Comparison of ENCODE assay signal across 8 mouse cellular contexts in the genomic region with DNA sequence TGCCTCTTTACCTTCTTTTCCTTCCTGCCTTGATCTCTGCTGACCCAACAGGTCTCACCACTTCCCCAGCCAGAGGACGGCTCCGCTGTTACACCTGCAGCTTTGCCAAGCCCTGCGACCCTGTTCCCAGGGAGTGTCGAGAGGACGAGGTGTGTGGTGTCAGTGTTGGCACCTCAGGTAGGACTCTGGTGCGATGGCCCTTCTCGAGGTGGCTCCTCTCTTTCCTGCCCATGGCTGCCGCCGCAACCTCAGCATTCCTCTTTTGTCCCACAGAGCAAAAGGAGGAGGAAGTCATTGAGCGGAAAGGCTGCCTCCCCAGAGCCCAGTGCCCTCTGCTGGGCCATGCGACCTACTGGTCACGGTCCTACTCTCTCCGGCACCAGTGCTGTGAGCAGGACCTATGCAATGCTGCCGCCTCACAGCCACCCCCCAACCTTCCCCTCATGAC. TPM values are rescaled to one million over a fixed set of nuclear protein-coding genes. Genes with fewer than 3 reads are reported as not detected.
DNase-seq lines count a peak whose midpoint lies in the region; ATAC-seq and TF ChIP-seq lines count a peak whose summit lies in the region.

A gene (minus strand): TSS at position 280 of the 448 bp plus-strand sequence.

- peak within 1 kb of the TSS in 1 of 2 experiments; percentile 59; a peak in 2 of 4 replicates for H3K27ac ChIP-seq in heart, embryonic 14.5 days (replicated peaks in 1 of 2; ENCODE audit: control insufficient read depth in 1 of 2, insufficient read depth in 1 of 2, low read depth in 2 of 2, low read length in 2 of 2)
- peak within 1 kb of the TSS; percentile 72 for H3K27ac ChIP-seq in kidney, postnatal 0 days
- peak within 1 kb of the TSS; percentile 30; the same call in 1 of the 2 replicates for H3K27ac ChIP-seq in stomach, embryonic 14.5 days (ENCODE audit: low read length)

- H3K27me3 ChIP-seq in heart, embryonic 14.5 days (ENCODE audit: control insufficient read depth, insufficient read depth, low read length) = 0 out of 2 replicates have a peak, but pooled peaks cover 4% of the 10 kb centered on the region
- no peaks in the 10 kb centered on the region; the same call in 1 of the 2 replicates for H3K27me3 ChIP-seq in kidney, postnatal 0 days (ENCODE audit: insufficient read depth, low read length)
- no peaks in the 10 kb centered on the region for H3K27me3 ChIP-seq in stomach, embryonic 14.5 days (ENCODE audit: control insufficient read depth, insufficient read depth, low read length)

- peak within 1 kb of the TSS; percentile 69 for H3K4me2 ChIP-seq in heart, embryonic 14.5 days (ENCODE audit: low read length)
- H3K4me2 ChIP-seq in kidney, postnatal 0 days (ENCODE audit: low read length) = peak within 1 kb of the TSS; percentile 55
- H3K4me2 ChIP-seq in stomach, embryonic 14.5 days (replicated peaks; ENCODE audit: low read depth, low read length) = peak within 1 kb of the TSS; percentile 32

- H3K9me3 ChIP-seq in heart, embryonic 14.5 days (ENCODE audit: control insufficient read depth, low read length) = no peaks in the 10 kb centered on the region
- no peaks in the 10 kb centered on the region for H3K9me3 ChIP-seq in kidney, postnatal 0 days (replicated peaks; ENCODE audit: low read length)
- no peaks in the 10 kb centered on the region for H3K9me3 ChIP-seq in stomach, embryonic 14.5 days (ENCODE audit: control insufficient read depth, low read depth, low read length)

- H3K4me3 ChIP-seq in heart, embryonic 14.5 days (ENCODE audit: control insufficient read depth in 1 of 2, insufficient read depth in 1 of 2, low read depth in 1 of 2, low read length in 2 of 2) = peak within 1 kb of the TSS; percentile 30 to 34
- peak within 1 kb of the TSS; percentile 22 for H3K4me3 ChIP-seq in kidney, postnatal 0 days (replicated peaks; ENCODE audit: low read depth, low read length)
- H3K4me3 ChIP-seq in stomach, embryonic 14.5 days (ENCODE audit: low read depth, low read length) = peak within 1 kb of the TSS; percentile 14; the same call in 1 of the 2 replicates

- 13% methylated on average over 14 of the region's 14 CpGs for WGBS in heart, embryonic 14.5 days
- under 1% methylated on average over 14 of the region's 14 CpGs for WGBS in kidney, postnatal 0 days
- 8% methylated on average over 13 of the region's 14 CpGs for WGBS in stomach, embryonic 14.5 days

- peak; percentile 76 for TF ChIP-seq CTCF in kidney, postnatal 0 days (IDR thresholded peaks at IDR 0.05; ENCODE audit: low read depth)

- no peaks in the 10 kb centered on the region for H3K36me3 ChIP-seq in heart, embryonic 14.5 days (ENCODE audit: control insufficient read depth, insufficient read depth, low read length)
- no peaks in the 10 kb centered on the region for H3K36me3 ChIP-seq in kidney, postnatal 0 days (ENCODE audit: insufficient read depth, low read length)
- no peaks in the 10 kb centered on the region for H3K36me3 ChIP-seq in stomach, embryonic 14.5 days (ENCODE audit: control insufficient read depth, insufficient read depth, low read length)

- no peak for DNase-seq in cerebellum, adult 9-10 months
- DNase-seq in cerebellum, postnatal 25 days = peak; percentile 66 to 71
- DNase-seq in kidney, postnatal 0 days (ENCODE audit: low spot score) = peak; percentile 86
- peak; percentile 76 for DNase-seq in lung, postnatal 25 days (ENCODE audit: low spot score)
- no peak for DNase-seq in spleen, postnatal 14 days (ENCODE audit: low spot score in 2 of 2)

- ATAC-seq in cerebellum, adult (ENCODE audit: insufficient number of reproducible peaks, low FRiP score, low TSS enrichment) = peak; percentile 46; the same call in 1 of the 2 replicates
- peak; percentile 70; the same call in 1 of the 2 replicates for ATAC-seq in heart, embryonic 14.5 days (ENCODE audit: insufficient number of reproducible peaks, insufficient read depth, low FRiP score, low read depth)
- peak; percentile 87 for ATAC-seq in kidney, postnatal 0 days (replicated peaks; ENCODE audit: low FRiP score, low read depth)
- ATAC-seq in stomach, embryonic 14.5 days (ENCODE audit: insufficient number of reproducible peaks, insufficient read depth, low FRiP score, low read depth) = 0 out of 2 replicates have a peak, but pooled peaks have one; percentile 46

- H3K9ac ChIP-seq in heart, embryonic 14.5 days (ENCODE audit: low read length) = peak within 1 kb of the TSS; percentile 75
- H3K9ac ChIP-seq in kidney, postnatal 0 days (ENCODE audit: low read depth, low read length) = peak within 1 kb of the TSS; percentile 50
- 0 out of 2 replicates have a peak within 1 kb of the TSS, but pooled peaks have one; percentile 1 for H3K9ac ChIP-seq in stomach, embryonic 14.5 days (replicated peaks; ENCODE audit: low read depth, low read length)

- H3K4me1 ChIP-seq in heart, embryonic 14.5 days (ENCODE audit: control insufficient read depth in 2 of 2, insufficient read depth in 2 of 2, low read length in 2 of 2) = peaks cover 15 to 20% of the 10 kb centered on the region in 2 experiments
- H3K4me1 ChIP-seq in kidney, postnatal 0 days (replicated peaks; ENCODE audit: insufficient read depth, low read length) = peaks cover 3% of the 10 kb centered on the region; the same call in 1 of the 2 replicates
- H3K4me1 ChIP-seq in stomach, embryonic 14.5 days (ENCODE audit: control insufficient read depth, insufficient read depth, low read length) = 0 out of 2 replicates have a peak, but pooled peaks cover 13% of the 10 kb centered on the region

RNA-seq across cellular contexts. Expression of the gene that starts here (rescaled TPM):
- polyA plus RNA-seq in heart, embryonic 14.5 days (2014; fragmentation: Nextera tagmentation; extraction: Ambion mirVana) = 1.9 and 2.6 TPM in 2 replicates
- 7.6 and 7.8 TPM in 2 replicates for polyA plus RNA-seq in kidney, postnatal 0 days (2015; fragmentation: Nextera tagmentation; extraction: Ambion mirVana)
- 1.5 and 2.1 TPM in 2 replicates for polyA plus RNA-seq in stomach, embryonic 14.5 days (2014; fragmentation: Nextera tagmentation; extraction: Ambion mirVana)

Comparison
In these comparisons a context has a peak if more than half of its experiments do, and no peak if none do; other contexts are left out.
1. DNase-seq: peak in cerebellum, postnatal 25 days (2 of 2), kidney, postnatal 0 days (single experiment) and lung, postnatal 25 days (single experiment); none in cerebellum, adult 9-10 months (single experiment) and spleen, postnatal 14 days (0 of 2).
2. H3K9ac ChIP-seq: peak in every context shown above with its lines; median percentile 75 in heart, embryonic 14.5 days; 50 in kidney, postnatal 0 days; 1 in stomach, embryonic 14.5 days.
3. Peak in every context shown above with its lines, with median percentiles within 50 percentile points of each other: ATAC-seq, H3K4me2 ChIP-seq and H3K4me3 ChIP-seq.